Mouse (Mus musculus): ENCODE measurements around the gene Slc27a1. TPM values are rescaled to one million over a fixed set of nuclear protein-coding genes. Genes with fewer than 3 reads are reported as not detected.

Slc27a1 gene
- polyA plus RNA-seq, 1 experiment from 2014 or later: 27.7 TPM

DNA sequence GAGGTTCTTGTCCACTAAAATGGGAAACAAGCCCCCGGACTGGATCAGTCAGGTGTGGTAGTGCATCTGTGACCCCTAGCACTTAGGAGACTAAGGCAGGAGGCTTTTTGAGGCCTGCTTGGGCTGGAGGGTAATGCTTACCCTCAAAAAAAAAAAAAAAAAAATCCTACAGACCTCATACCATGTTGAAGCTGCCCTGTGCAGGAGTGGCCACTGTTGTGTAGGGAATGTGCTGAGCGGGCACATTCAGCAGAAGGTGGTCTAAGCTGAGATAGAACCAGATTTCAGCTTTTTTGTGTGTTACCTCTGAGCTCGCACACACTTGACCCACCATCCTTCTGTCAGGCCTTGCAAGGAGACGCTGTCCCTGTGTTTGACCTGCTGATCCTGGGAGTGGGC is 25.6 kb downstream of the Slc27a1 start:
- WGBS: 90% methylated on average over 4 of the region's 4 CpGs
- Histone ChIP-seq H3K27me3 (replicated peaks; ENCODE audit: insufficient read depth, low read length) (no peaks in the 10 kb centered on the region), H3K9me3 (ENCODE audit: low read length) (no peaks in the 10 kb centered on the region), H3K9ac (replicated peaks; ENCODE audit: low read depth) (no peak overlapping the region), H3K4me3 (ENCODE audit: low read depth, low read length) (no peak overlapping the region), H3K27ac (ENCODE audit: low read length) (no peak overlapping the region), H3K4me1 (ENCODE audit: insufficient read depth, low read depth, low read length) (peaks cover 9% of the 10 kb centered on the region; the same call in 1 of the 2 replicates), H3K36me3 (ENCODE audit: insufficient read depth, low read length) (no peaks in the 10 kb centered on the region), H3K4me2 (replicated peaks; ENCODE audit: low read depth, low read length) (no peak overlapping the region)
- DNase-seq (ENCODE audit: low spot score): no peak
- no peak for ATAC-seq
- no peak for TF ChIP-seq EP300 (IDR thresholded peaks at IDR 0.05)
- TF ChIP-seq CTCF (IDR thresholded peaks at IDR 0.05): no peak

DNA sequence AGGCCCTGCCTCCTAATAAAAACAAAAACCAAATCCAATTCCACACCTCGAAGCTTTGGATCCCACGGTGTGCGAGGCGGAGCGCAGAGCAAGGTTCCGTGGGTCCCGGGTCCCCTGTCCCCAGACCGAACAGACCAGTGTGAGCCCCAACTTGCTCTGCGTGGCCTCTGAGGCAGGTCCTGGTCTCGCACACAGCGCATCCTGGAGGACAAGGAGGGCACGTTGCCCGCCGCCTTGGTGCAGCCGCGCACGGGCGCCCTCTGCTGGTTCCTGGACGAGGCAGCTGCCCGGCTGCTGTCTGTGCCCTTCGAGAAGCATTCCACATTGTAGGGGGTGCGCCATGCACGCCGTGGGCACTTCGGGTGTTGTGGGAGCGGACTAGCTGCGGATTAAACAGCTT is 27.2 kb downstream of the Slc27a1 start:
- no peak overlapping the region for H3K4me3 ChIP-seq (ENCODE audit: low read depth, low read length)
- no peaks in the 10 kb centered on the region for H3K27me3 ChIP-seq (replicated peaks; ENCODE audit: insufficient read depth, low read length)
- H3K4me1 ChIP-seq (ENCODE audit: insufficient read depth, low read depth, low read length): peaks cover 9% of the 10 kb centered on the region; the same call in 1 of the 2 replicates
- H3K9ac ChIP-seq (replicated peaks; ENCODE audit: low read depth): no peak overlapping the region
- TF ChIP-seq EP300 (IDR thresholded peaks at IDR 0.05) (no peak), CTCF (IDR thresholded peaks at IDR 0.05) (peak; percentile 100)
- no peaks in the 10 kb centered on the region for H3K9me3 ChIP-seq (ENCODE audit: low read length)
- no peak overlapping the region for H3K27ac ChIP-seq (ENCODE audit: low read length)
- peak; percentile 93 for DNase-seq (ENCODE audit: low spot score)
- 12% methylated on average over 27 of the region's 27 CpGs for WGBS
- no peaks in the 10 kb centered on the region for H3K36me3 ChIP-seq (ENCODE audit: insufficient read depth, low read length)
- peak; percentile 37 for ATAC-seq
- H3K4me2 ChIP-seq (replicated peaks; ENCODE audit: low read depth, low read length): no peak overlapping the region

DNA sequence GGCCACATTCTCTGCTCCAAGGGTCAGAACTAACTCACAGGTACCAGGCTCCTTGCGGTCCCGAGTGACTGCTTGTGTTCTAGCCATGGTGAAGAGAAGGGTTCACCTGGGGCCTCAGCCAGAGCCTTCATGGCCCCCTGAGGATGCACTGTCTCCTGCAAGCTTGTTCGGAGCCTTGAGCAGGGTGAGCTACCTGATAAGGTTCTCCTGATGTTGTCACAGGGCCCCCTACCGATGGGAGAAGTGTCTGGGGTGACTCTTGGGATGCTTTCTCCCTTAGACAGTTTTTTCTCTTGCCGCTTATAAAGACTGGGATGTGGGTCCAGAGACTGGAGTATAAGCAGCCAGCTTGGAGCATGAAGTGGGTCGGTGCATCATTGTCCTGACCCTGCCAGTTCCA is 27.7 kb downstream of the Slc27a1 start:
- no peak overlapping the region for H3K4me2 ChIP-seq (replicated peaks; ENCODE audit: low read depth, low read length)
- DNase-seq (ENCODE audit: low spot score) (no peak), ATAC-seq (no peak)
- H3K9me3 ChIP-seq (ENCODE audit: low read length): no peaks in the 10 kb centered on the region
- no peak overlapping the region for H3K9ac ChIP-seq (replicated peaks; ENCODE audit: low read depth)
- peaks cover 5% of the 10 kb centered on the region; the same call in 1 of the 2 replicates for H3K4me1 ChIP-seq (ENCODE audit: insufficient read depth, low read depth, low read length)
- peaks cover under 1% of the 10 kb centered on the region; the same call in 1 of the 2 replicates for H3K27me3 ChIP-seq (replicated peaks; ENCODE audit: insufficient read depth, low read length)
- no peak overlapping the region for H3K27ac ChIP-seq (ENCODE audit: low read length)
- H3K36me3 ChIP-seq (ENCODE audit: insufficient read depth, low read length): no peaks in the 10 kb centered on the region
- TF ChIP-seq EP300 (IDR thresholded peaks at IDR 0.05): no peak
- TF ChIP-seq CTCF (IDR thresholded peaks at IDR 0.05): no peak
- 60% methylated on average over 6 of the region's 6 CpGs for WGBS
- H3K4me3 ChIP-seq (ENCODE audit: low read depth, low read length): no peak overlapping the region

DNA sequence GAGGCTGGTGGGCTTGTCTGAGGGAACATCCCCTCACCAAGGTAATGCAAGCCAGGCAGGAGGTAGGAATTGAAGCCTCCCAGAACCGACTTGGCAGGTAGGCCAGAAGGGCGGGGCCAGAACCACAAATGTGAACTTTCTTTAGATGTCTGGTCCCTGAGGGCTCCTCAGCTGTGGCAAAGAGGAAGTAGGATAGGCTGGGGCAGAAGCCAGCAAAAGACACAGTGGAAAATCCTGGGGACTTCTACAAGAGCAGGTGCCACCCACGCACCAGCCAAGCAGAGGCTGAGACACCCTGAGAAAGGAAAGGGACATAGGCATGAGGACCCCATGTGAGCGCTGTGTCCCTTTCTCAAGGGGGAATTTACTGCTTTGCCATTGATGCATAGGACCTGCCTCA is 28.1 kb downstream of the Slc27a1 start:
- Histone ChIP-seq H3K9ac (replicated peaks; ENCODE audit: low read depth) (no peak overlapping the region), H3K36me3 (ENCODE audit: insufficient read depth, low read length) (no peaks in the 10 kb centered on the region), H3K27me3 (replicated peaks; ENCODE audit: insufficient read depth, low read length) (peaks cover 4% of the 10 kb centered on the region; the same call in 1 of the 2 replicates), H3K27ac (ENCODE audit: low read length) (no peak overlapping the region), H3K9me3 (ENCODE audit: low read length) (no peaks in the 10 kb centered on the region), H3K4me2 (replicated peaks; ENCODE audit: low read depth, low read length) (no peak overlapping the region), H3K4me1 (ENCODE audit: insufficient read depth, low read depth, low read length) (peaks cover 4% of the 10 kb centered on the region; the same call in 1 of the 2 replicates), H3K4me3 (ENCODE audit: low read depth, low read length) (no peak overlapping the region)
- TF ChIP-seq CTCF (IDR thresholded peaks at IDR 0.05) (no peak), EP300 (IDR thresholded peaks at IDR 0.05) (no peak)
- 69% methylated on average over 4 of the region's 4 CpGs for WGBS
- DNase-seq (ENCODE audit: low spot score) (no peak), ATAC-seq (no peak)

DNA sequence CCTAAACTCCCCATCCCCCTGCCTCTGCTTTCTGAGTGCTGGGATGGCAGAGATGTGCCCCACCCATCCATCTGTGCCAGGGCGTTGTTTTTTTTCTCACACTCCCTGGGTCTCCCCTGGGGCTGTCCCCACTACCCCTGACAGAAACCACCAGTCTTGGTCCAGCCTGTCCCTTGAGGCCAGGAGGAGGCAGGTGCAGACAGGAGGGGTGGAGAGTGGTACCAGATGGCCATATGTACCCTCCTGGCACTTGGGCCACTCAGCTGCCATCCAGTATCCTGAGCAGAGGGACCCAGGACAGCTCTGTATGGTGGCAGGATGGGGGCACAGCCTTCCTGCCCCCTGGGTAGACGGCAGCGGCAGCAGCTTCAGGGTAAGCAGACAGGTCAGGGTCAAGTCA is 28.8 kb downstream of the Slc27a1 start, which contains the start of gene Fam129c:
Gene Fam129c, plus strand, starts transcription at position 198 of the 400 bp plus-strand sequence.
- DNase-seq (ENCODE audit: low spot score): no peak
- H3K4me2 ChIP-seq (replicated peaks; ENCODE audit: low read depth, low read length): no peak within 1 kb of the TSS
- no peak for ATAC-seq
- peaks cover 6% of the 10 kb centered on the region; the same call in 1 of the 2 replicates for H3K4me1 ChIP-seq (ENCODE audit: insufficient read depth, low read depth, low read length)
- no peak within 1 kb of the TSS for H3K4me3 ChIP-seq (ENCODE audit: low read depth, low read length)
- TF ChIP-seq EP300 (IDR thresholded peaks at IDR 0.05) (no peak), CTCF (IDR thresholded peaks at IDR 0.05) (no peak)
- no peaks in the 10 kb centered on the region for H3K9me3 ChIP-seq (ENCODE audit: low read length)
- H3K9ac ChIP-seq (replicated peaks; ENCODE audit: low read depth): no peak within 1 kb of the TSS
- H3K36me3 ChIP-seq (ENCODE audit: insufficient read depth, low read length): no peaks in the 10 kb centered on the region
- WGBS: 87% methylated on average over 3 of the region's 3 CpGs
- no peak within 1 kb of the TSS for H3K27ac ChIP-seq (ENCODE audit: low read length)
- H3K27me3 ChIP-seq (replicated peaks; ENCODE audit: insufficient read depth, low read length): peaks cover 9% of the 10 kb centered on the region; the same call in 1 of the 2 replicates

DNA sequence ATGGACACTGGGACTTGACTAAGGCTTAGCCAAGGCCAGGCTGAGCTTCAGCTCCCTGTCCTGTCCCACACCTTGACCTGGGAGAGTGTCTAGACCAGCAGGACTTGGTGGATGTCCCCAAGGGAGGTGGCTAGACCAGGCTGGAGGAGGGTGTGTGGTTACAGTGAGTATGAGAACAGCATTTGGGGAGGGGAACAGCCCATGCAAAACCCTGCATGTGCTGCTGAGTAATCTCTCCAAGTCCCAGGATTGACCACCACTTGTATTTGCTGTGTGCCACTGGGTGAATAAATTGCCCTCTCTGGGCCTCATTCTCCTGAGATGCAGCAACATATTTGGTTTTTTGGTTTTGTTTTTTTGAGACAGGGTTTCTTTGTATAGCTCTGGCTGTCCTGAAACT is 29.7 kb downstream of the Slc27a1 start:
- DNase-seq (ENCODE audit: low spot score): no peak
- TF ChIP-seq EP300 (IDR thresholded peaks at IDR 0.05) (no peak), CTCF (IDR thresholded peaks at IDR 0.05) (no peak)
- Histone ChIP-seq H3K4me1 (ENCODE audit: insufficient read depth, low read depth, low read length) (peaks cover 5% of the 10 kb centered on the region; the same call in 1 of the 2 replicates), H3K36me3 (ENCODE audit: insufficient read depth, low read length) (no peaks in the 10 kb centered on the region), H3K9me3 (ENCODE audit: low read length) (no peaks in the 10 kb centered on the region), H3K9ac (replicated peaks; ENCODE audit: low read depth) (no peak overlapping the region), H3K4me2 (replicated peaks; ENCODE audit: low read depth, low read length) (no peak overlapping the region), H3K27me3 (replicated peaks; ENCODE audit: insufficient read depth, low read length) (peaks cover 14% of the 10 kb centered on the region; the same call in 1 of the 2 replicates), H3K4me3 (ENCODE audit: low read depth, low read length) (no peak overlapping the region), H3K27ac (ENCODE audit: low read length) (no peak overlapping the region)
- no peak for ATAC-seq

DNA sequence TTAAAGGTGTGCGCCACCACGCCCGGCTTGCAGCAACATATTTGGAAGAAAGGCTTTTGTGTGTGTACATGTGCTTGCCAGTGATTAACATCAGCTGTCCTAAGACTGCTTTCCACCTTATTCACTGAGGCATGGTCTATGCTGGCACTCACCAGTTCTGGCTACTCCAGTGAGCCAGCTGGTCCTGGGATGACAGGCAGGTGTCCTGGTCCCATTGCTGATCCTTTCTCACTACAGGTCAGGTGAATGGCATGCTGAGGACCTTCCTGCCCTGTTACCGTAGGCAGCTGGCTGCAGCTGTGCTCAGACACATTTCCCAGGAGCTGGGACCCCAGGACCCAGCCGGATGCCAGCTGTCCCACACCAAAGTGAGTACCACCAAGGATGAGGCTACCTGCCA is 30.2 kb downstream of the Slc27a1 start:
- Histone ChIP-seq H3K4me1 (ENCODE audit: insufficient read depth, low read depth, low read length) (peaks cover 5% of the 10 kb centered on the region; the same call in 1 of the 2 replicates), H3K4me3 (ENCODE audit: low read depth, low read length) (no peak overlapping the region), H3K9ac (replicated peaks; ENCODE audit: low read depth) (no peak overlapping the region), H3K27ac (ENCODE audit: low read length) (no peak overlapping the region), H3K27me3 (replicated peaks; ENCODE audit: insufficient read depth, low read length) (peaks cover 14% of the 10 kb centered on the region; the same call in 1 of the 2 replicates), H3K36me3 (ENCODE audit: insufficient read depth, low read length) (no peaks in the 10 kb centered on the region), H3K9me3 (ENCODE audit: low read length) (no peaks in the 10 kb centered on the region), H3K4me2 (replicated peaks; ENCODE audit: low read depth, low read length) (no peak overlapping the region)
- DNase-seq (ENCODE audit: low spot score): no peak
- WGBS: 89% methylated on average over 5 of the region's 5 CpGs
- TF ChIP-seq CTCF (IDR thresholded peaks at IDR 0.05) (no peak), EP300 (IDR thresholded peaks at IDR 0.05) (no peak)
- no peak for ATAC-seq
